Mouse (Mus musculus): ENCODE results near the gene Anp32a.

- TF ChIP-seq CTCF (IDR thresholded peaks at IDR 0.05; ENCODE audit: low read depth, low read length) (no peak), GATA1 (IDR thresholded peaks at IDR 0.05; ENCODE audit: borderline replicate concordance, low read length) (no peak)
Measured at GRCm38 (mm10) chr9:62406423-62407013, 65.4 kb downstream of the Anp32a start.
